40 mouse cellular contexts compared by ENCODE assay signal in the genomic region with DNA sequence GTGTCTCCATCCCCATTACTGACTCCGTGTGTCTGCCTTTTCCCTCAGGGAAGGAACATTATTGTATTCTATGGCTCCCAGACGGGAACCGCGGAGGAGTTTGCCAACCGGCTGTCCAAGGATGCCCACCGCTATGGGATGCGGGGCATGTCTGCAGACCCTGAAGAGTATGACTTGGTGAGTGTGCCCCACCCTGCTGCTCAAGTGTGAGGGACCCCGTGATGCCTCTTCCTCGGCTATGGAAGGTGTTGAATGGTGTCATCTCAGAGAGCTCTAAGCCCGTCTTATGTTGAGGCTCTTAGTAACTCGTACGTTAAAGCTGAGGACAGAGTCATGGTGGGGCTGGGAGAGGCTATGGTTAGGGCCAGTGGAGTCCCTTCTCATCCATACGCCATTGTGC. TPM values are rescaled to one million over a fixed set of nuclear protein-coding genes. Genes with fewer than 3 reads are reported as not detected.
"Had no signal": no experiment of that assay in that cellular context is flagged by ENCODE, and none has a peak within 500 bp of the region (broad histone marks: within the 10 kb centered on the region; RNA-seq: fewer than 3 reads in every experiment).

No protein-coding gene starts in this region.

- H3K4me3 ChIP-seq: heart, embryonic 10.5 days; heart, embryonic 12.5 days; heart, embryonic 13.5 days; heart, embryonic 15.5 days; hindbrain, embryonic 10.5 days; hindbrain, embryonic 12.5 days; hindbrain, embryonic 13.5 days; hindbrain, embryonic 15.5 days; intestine, embryonic 15.5 days; kidney, embryonic 15.5 days; layer of hippocampus, adult 2 months; left cerebral cortex, adult 2 months had no signal

- H3K9me3 ChIP-seq: heart, embryonic 10.5 days; heart, embryonic 12.5 days; heart, embryonic 13.5 days; heart, embryonic 15.5 days; hindbrain, embryonic 10.5 days; hindbrain, embryonic 12.5 days; hindbrain, embryonic 13.5 days; hindbrain, embryonic 15.5 days; intestine, embryonic 15.5 days; kidney, embryonic 15.5 days had no signal

- H3K9ac ChIP-seq: heart, embryonic 12.5 days; heart, embryonic 13.5 days; heart, embryonic 15.5 days; hindbrain, embryonic 12.5 days; hindbrain, embryonic 13.5 days; hindbrain, embryonic 14.5 days; hindbrain, embryonic 15.5 days; intestine, embryonic 15.5 days; kidney, embryonic 15.5 days had no signal

- DNase-seq: heart, postnatal 10 days; heart, postnatal 14 days; heart, postnatal 36 days; heart, postnatal 4 days; kidney, adult 11 months; kidney, adult 18-20 months; kidney, adult 2 months; kidney, adult 8-10 months; kidney, adult 9 months; kidney, postnatal 10 days; kidney, postnatal 14 days; kidney, postnatal 25 days; kidney, postnatal 36 days; kidney, postnatal 4 days; layer of hippocampus, adult 9-11 months; layer of hippocampus, postnatal 36 days had no signal

- H3K27ac ChIP-seq: heart, embryonic 10.5 days; heart, embryonic 13.5 days; heart, embryonic 15.5 days; hindbrain, embryonic 10.5 days; hindbrain, embryonic 12.5 days; hindbrain, embryonic 13.5 days; hindbrain, embryonic 14.5 days; hindbrain, embryonic 15.5 days; hindbrain, postnatal 0 days; intestine, embryonic 15.5 days; kidney, embryonic 15.5 days; kidney, postnatal 0 days; layer of hippocampus, adult 2 months; left cerebral cortex, adult 2 months had no signal

- H3K4me2 ChIP-seq: heart, embryonic 11.5 days; heart, embryonic 12.5 days; heart, embryonic 13.5 days; heart, embryonic 15.5 days; hindbrain, embryonic 12.5 days; hindbrain, embryonic 13.5 days; hindbrain, embryonic 14.5 days; hindbrain, embryonic 15.5 days; intestine, embryonic 15.5 days; kidney, embryonic 15.5 days had no signal

- H3K27me3 ChIP-seq: heart, embryonic 12.5 days; heart, embryonic 13.5 days; heart, embryonic 15.5 days; hindbrain, embryonic 12.5 days; hindbrain, embryonic 13.5 days; hindbrain, embryonic 15.5 days; intestine, embryonic 15.5 days; kidney, embryonic 15.5 days had no signal

- ATAC-seq: hindbrain, embryonic 16.5 days; hindbrain, postnatal 0 days; inflammation-experienced regulatory T-cells, adult 6 months; intestine, embryonic 15.5 days; intestine, embryonic 16.5 days; intestine, postnatal 0 days had no signal

RNA-seq across cellular contexts. Expression of a gene that starts 48.8 kb away (rescaled TPM):
- total RNA-seq: heart, postnatal 10 days; heart, postnatal 36 days; heart, postnatal 4 days; hematopoietic stem cell, adult 5-6 weeks; layer of hippocampus, adult 18-20 months; layer of hippocampus, adult 2 months; layer of hippocampus, postnatal 36 days; left cerebral cortex, adult 18-20 months; left cerebral cortex, adult 2 months had no signal
- polyA plus RNA-seq: heart, embryonic 12.5 days; heart, embryonic 13.5 days; hindbrain, embryonic 12.5 days; intestine, embryonic 14.5 days had no signal
